Mouse (Mus musculus) stomach, postnatal 0 days (tissue): Measurements from ENCODE around the gene Olfr191. TPM values are rescaled to one million over a fixed set of nuclear protein-coding genes. Genes with fewer than 3 reads are reported as not detected.
"Not testable (repeated sequence)": the region's sequence is repeated elsewhere in the genome, so short reads cannot be mapped to it uniquely, and the experiment has no call there.

ENCODE experiments used
- ATAC-seq: fragments of 200-750 bp; cut with Nextera tagmentation; 2 replicates; pipeline ENCODE4 v1.8.0; 2017; ENCODE audit not compliant: low FRiP score, low TSS enrichment
- DNase-seq: peaks from one replicate; pipeline ENCODE4 v3.0.0-alpha.2; 2016; ENCODE audit warnings: low spot score
- H3K27ac ChIP-seq: fragments of 300-500 bp; sonication (generic); replicated peaks from 2 replicates; pipeline ENCODE4 v1.5.1; 2014; ENCODE audit warnings: mild to moderate bottlenecking, control low read depth
- H3K27me3 ChIP-seq: fragments of 300-500 bp; sonication (generic); 2 replicates; pipeline ENCODE4 v1.6.1; 2014; ENCODE audit warnings: low read length; ENCODE audit not compliant: control insufficient read depth, insufficient read depth
- H3K36me3 ChIP-seq: fragments of 300-500 bp; sonication (generic); 2 replicates; pipeline ENCODE4 v1.6.1; 2014; ENCODE audit warnings: low read length, mixed read lengths; ENCODE audit not compliant: control insufficient read depth, insufficient read depth
- H3K4me1 ChIP-seq: fragments of 300-500 bp; sonication (generic); replicated peaks from 2 replicates; pipeline ENCODE4 v1.6.1; 2014; ENCODE audit warnings: antibody characterized with exemption; ENCODE audit not compliant: control insufficient read depth, insufficient read depth
- H3K4me2 ChIP-seq: fragments of 300-500 bp; sonication (generic); replicated peaks from 2 replicates; pipeline ENCODE4 v1.6.1; 2014; ENCODE audit warnings: low read depth, mild to moderate bottlenecking, control low read depth, moderate library complexity
- H3K4me3 ChIP-seq: fragments of 300-500 bp; sonication (generic); 2 replicates; pipeline ENCODE4 v1.5.1; 2014; ENCODE audit warnings: low read depth, low read length, control low read depth
- H3K9ac ChIP-seq: fragments of 300-500 bp; sonication (generic); 2 replicates; pipeline ENCODE4 v1.6.1; 2014; ENCODE audit warnings: mild to moderate bottlenecking, low read length, control low read depth, mixed read lengths
- H3K9me3 ChIP-seq: fragments of 300-500 bp; sonication (generic); 2 replicates; pipeline ENCODE4 v1.6.1; 2016; ENCODE audit warnings: low read length; ENCODE audit not compliant: control insufficient read depth
- CTCF ChIP-seq: IDR thresholded peaks from 2 replicates; pipeline ENCODE4 v1.5.1; 2016; ENCODE audit warnings: antibody characterized with exemption, low read depth, mild to moderate bottlenecking, moderate library complexity
- EP300 ChIP-seq: optimal IDR thresholded peaks from 2 replicates; pipeline ENCODE3; 2016; ENCODE audit warnings: antibody characterized with exemption
- WGBS: fragments of 180-500 bp; shearing (Covaris S2); extraction: QIAGEN DNeasy Blood & Tissue Kit; methylation state at CpG from one replicate; pipeline ENCODE4 v1.1.7; 2014; 5-methylcytosine and 5-hydroxymethylcytosine counted together
- polyA plus RNA-seq: library from polyadenylated mRNA; unstranded; fragments of >200 nt; fragmentation: Nextera tagmentation; extraction: Ambion mirVana; gene quantifications from 2 replicates; pipeline ENCODE4 v1.2.1, GENCODE M21; 2015

The Olfr191 gene
- polyA plus RNA-seq, 1 experiment from 2014 or later: not detected

- no peak within 1 kb of the TSS for H3K4me3 ChIP-seq
- no peak for DNase-seq
- H3K9ac ChIP-seq: no peak within 1 kb of the TSS
- no peaks in the 10 kb centered on the region for H3K9me3 ChIP-seq
- no peak within 1 kb of the TSS for H3K4me2 ChIP-seq
- no peaks in the 10 kb centered on the region for H3K36me3 ChIP-seq
- ATAC-seq: no peak
- no peak within 1 kb of the TSS for H3K27ac ChIP-seq
- TF ChIP-seq CTCF (no peak), EP300 (no peak)
- no peaks in the 10 kb centered on the region for H3K4me1 ChIP-seq
- no peaks in the 10 kb centered on the region for H3K27me3 ChIP-seq
- 79% methylated on average over 5 of the region's 5 CpGs for WGBS
Measured at GRCm38 (mm10) chr16:59077905-59078304, 11.7 kb downstream of the Olfr191 start, which contains the start of gene Olfr190. TSS of gene Olfr190 (minus strand) at chr16:59078005.

DNA sequence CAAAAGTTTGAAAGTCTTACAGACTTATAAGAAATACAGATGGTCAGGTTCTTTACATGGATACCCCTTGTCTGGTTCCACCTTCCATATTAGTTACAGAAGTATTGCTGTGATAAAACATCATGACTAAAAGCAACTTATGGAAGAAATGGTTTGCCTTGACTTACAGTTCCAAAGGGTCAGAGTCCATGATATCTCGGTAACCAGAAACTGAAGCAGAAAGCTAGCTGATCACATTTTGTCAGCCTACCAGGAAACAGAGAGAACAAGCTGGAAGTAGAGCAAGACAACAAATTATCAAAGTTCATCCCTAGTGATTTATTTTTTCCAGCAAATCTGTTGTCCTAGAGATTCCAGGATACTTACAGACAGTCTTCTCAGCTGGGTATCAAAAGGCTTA is 16.1 kb downstream of the Olfr191 start:
- DNase-seq (no peak), ATAC-seq (no peak)
- TF ChIP-seq EP300: no peak
- no peak for TF ChIP-seq CTCF
- Histone ChIP-seq H3K36me3 (no peaks in the 10 kb centered on the region), H3K27me3 (no peaks in the 10 kb centered on the region), H3K4me3 (no peak overlapping the region), H3K9me3 (no peaks in the 10 kb centered on the region), H3K4me1 (no peaks in the 10 kb centered on the region), H3K4me2 (no peak overlapping the region), H3K9ac (no peak overlapping the region), H3K27ac (no peak overlapping the region)
- WGBS: 85% methylated on average over 1 of the region's 1 CpGs

DNA sequence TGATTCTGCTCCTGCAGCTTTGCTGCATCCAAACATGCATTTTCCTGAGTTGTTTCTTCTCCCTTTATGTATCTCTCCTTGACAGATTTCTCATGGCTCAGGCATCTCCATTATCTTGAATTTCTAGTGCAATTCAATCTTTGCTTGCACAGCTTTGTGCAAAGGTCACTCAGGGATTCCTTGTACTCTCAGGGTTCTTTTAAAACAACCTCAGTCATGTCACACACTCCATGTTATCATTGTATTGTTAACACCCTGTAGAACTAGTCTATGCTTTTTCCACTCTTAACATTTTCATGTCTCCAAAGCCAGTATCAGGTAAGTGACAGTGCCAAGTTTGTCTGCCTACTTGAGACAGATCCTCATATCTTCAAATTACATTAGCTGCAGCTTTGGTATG is 17.9 kb downstream of the Olfr191 start:
- no peak for DNase-seq
- H3K27ac ChIP-seq: no peak overlapping the region
- no peak overlapping the region for H3K4me3 ChIP-seq
- no peak overlapping the region for H3K9ac ChIP-seq
- no peaks in the 10 kb centered on the region for H3K36me3 ChIP-seq
- H3K4me1 ChIP-seq: no peaks in the 10 kb centered on the region
- H3K27me3 ChIP-seq: no peaks in the 10 kb centered on the region
- TF ChIP-seq CTCF (no peak), EP300 (no peak)
- no peaks in the 10 kb centered on the region for H3K9me3 ChIP-seq
- H3K4me2 ChIP-seq: no peak overlapping the region
- no peak for ATAC-seq

DNA sequence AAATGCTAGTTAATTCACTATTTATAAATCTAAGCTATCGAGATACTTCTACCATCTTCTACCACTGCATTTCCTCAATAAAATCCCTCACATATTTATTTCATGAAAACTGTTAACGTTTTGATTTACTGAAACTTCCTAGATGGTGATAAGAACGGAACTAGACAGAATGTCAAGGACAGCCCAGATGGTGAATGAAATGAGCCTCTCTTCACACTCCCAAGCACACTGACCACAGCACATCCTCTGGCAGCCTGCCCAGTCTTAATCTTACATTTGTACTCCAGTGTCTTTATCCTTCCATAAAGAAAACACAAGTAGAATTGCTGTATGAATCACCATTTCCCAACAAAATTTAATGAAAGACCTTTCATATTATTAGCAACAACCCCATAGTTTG is 27.2 kb downstream of the Olfr191 start:
- H3K4me2 ChIP-seq, H3K27ac ChIP-seq, H3K36me3 ChIP-seq, ATAC-seq, DNase-seq, H3K9ac ChIP-seq, H3K4me3 ChIP-seq, H3K9me3 ChIP-seq, H3K4me1 ChIP-seq, H3K27me3 ChIP-seq: not testable (repeated sequence)
- 45% methylated on average over 3 of the region's 3 CpGs for WGBS

GRCm38 (mm10) chr16:59049286-59049685 is 40.3 kb downstream of the Olfr191 start:
- H3K4me2 ChIP-seq, ATAC-seq, H3K27me3 ChIP-seq, H3K9ac ChIP-seq, H3K4me1 ChIP-seq, H3K36me3 ChIP-seq, H3K4me3 ChIP-seq, H3K27ac ChIP-seq, H3K9me3 ChIP-seq, DNase-seq: not testable (repeated sequence)
- WGBS: 87% methylated on average over 2 of the region's 2 CpGs

- TF ChIP-seq CTCF: no peak
- no peak for TF ChIP-seq EP300
- H3K4me1 ChIP-seq: no peaks in the 10 kb centered on the region
- WGBS: 69% methylated on average over 1 of the region's 1 CpGs
- DNase-seq: no peak
- no peaks in the 10 kb centered on the region for H3K36me3 ChIP-seq
- no peak for ATAC-seq
- H3K4me2 ChIP-seq: no peak overlapping the region
- H3K27me3 ChIP-seq: no peaks in the 10 kb centered on the region
- no peak overlapping the region for H3K27ac ChIP-seq
- H3K4me3 ChIP-seq: no peak overlapping the region
- H3K9ac ChIP-seq: no peak overlapping the region
- H3K9me3 ChIP-seq: no peaks in the 10 kb centered on the region
Measured at GRCm38 (mm10) chr16:59048860-59049259, 40.8 kb downstream of the Olfr191 start.

DNA sequence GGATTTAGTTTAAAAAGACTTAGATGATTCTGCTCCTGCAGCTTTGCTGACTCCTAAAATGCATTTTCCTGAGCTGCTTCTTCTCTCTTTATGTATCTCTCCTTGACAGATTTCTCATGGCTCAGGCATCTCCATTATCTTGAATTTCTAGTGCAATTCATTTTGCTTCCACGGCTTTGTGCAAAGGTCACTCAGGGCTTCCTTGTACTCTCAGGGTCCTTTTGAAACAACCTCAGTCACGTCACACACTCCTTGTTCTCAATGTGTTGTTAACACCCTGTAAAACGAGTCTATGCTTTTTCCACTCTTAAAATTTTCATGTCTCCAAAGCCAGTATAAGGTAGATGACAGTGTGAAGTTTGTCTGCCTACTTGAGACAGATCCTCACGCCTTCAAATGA is 42.0 kb downstream of the Olfr191 start:
- no peak overlapping the region for H3K4me3 ChIP-seq
- H3K9ac ChIP-seq: no peak overlapping the region
- no peak overlapping the region for H3K27ac ChIP-seq
- ATAC-seq: no peak
- DNase-seq: no peak
- WGBS: 59% methylated on average over 4 of the region's 4 CpGs
- no peak overlapping the region for H3K4me2 ChIP-seq
- no peaks in the 10 kb centered on the region for H3K4me1 ChIP-seq
- H3K27me3 ChIP-seq: no peaks in the 10 kb centered on the region
- TF ChIP-seq CTCF (no peak), EP300 (no peak)
- no peaks in the 10 kb centered on the region for H3K36me3 ChIP-seq
- no peaks in the 10 kb centered on the region for H3K9me3 ChIP-seq
